Mouse (Mus musculus) hindbrain, embryonic 11.5 days (tissue): Measurements from ENCODE around the gene Ryr3. TPM values are rescaled to one million over a fixed set of nuclear protein-coding genes. Genes with fewer than 3 reads are reported as not detected.
A peak's percentile ranks its signal among the peaks of the same experiment; 100 is the strongest.

Experiments
- ATAC-seq: fragments of 200-750 bp; cut with Nextera tagmentation; 2 replicates; pipeline ENCODE4 v1.8.0; 2017; ENCODE audit warnings: mild to moderate bottlenecking, moderate TSS enrichment, moderate library complexity; ENCODE audit not compliant: low FRiP score
- DNase-seq: peaks from one replicate; pipeline ENCODE4 v3.0.0-alpha.2; 2015; ENCODE audit warnings: low spot score
- H3K27ac ChIP-seq: fragments of 300-500 bp; sonication (generic); 2 replicates; pipeline ENCODE4 v1.5.1; 2014; ENCODE audit warnings: mild to moderate bottlenecking, low read depth, low read length
- H3K27me3 ChIP-seq: fragments of 300-500 bp; sonication (generic); 2 replicates; pipeline ENCODE4 v1.6.1; 2014; ENCODE audit warnings: mild to moderate bottlenecking, low read length, moderate library complexity, mixed read lengths; ENCODE audit not compliant: control insufficient read depth, insufficient read depth
- H3K36me3 ChIP-seq: fragments of 300-500 bp; sonication (generic); 2 replicates; pipeline ENCODE4 v1.6.1; 2014; ENCODE audit warnings: mild to moderate bottlenecking, low read length, moderate library complexity, mixed read lengths; ENCODE audit not compliant: control insufficient read depth, insufficient read depth
- H3K4me1 ChIP-seq: fragments of 300-500 bp; sonication (generic); replicated peaks from 2 replicates; pipeline ENCODE4 v1.6.1; 2014; ENCODE audit warnings: low read length, mixed read lengths; ENCODE audit not compliant: control insufficient read depth, insufficient read depth
- H3K4me2 ChIP-seq: fragments of 300-500 bp; sonication (generic); replicated peaks from 2 replicates; pipeline ENCODE4 v1.6.1; 2014; ENCODE audit warnings: mild to moderate bottlenecking, low read depth, low read length
- H3K4me3 ChIP-seq: fragments of 300-500 bp; sonication (generic); 2 replicates; pipeline ENCODE4 v1.5.1; 2014; ENCODE audit warnings: low read depth, low read length
- H3K9ac ChIP-seq: fragments of 300-500 bp; sonication (generic); 2 replicates; pipeline ENCODE4 v1.6.1; 2014; ENCODE audit warnings: low read depth, low read length
- H3K9me3 ChIP-seq: fragments of 300-500 bp; sonication (generic); 2 replicates; pipeline ENCODE4 v1.6.1; 2016; ENCODE audit warnings: low read length; ENCODE audit not compliant: control insufficient read depth
- WGBS: fragments of 180-500 bp; shearing (Covaris S2); extraction: QIAGEN DNeasy Blood & Tissue Kit; methylation state at CpG from one replicate; pipeline ENCODE4 v1.1.7; 2014; 5-methylcytosine and 5-hydroxymethylcytosine counted together
- polyA plus RNA-seq: library from polyadenylated mRNA; unstranded; fragments of >200 nt; fragmentation: Nextera tagmentation; extraction: Ambion mirVana; gene quantifications from 2 replicates; pipeline ENCODE4 v1.2.1, GENCODE M21; 2014

The Ryr3 gene
- polyA plus RNA-seq, 1 experiment from 2014 or later = 1.9 TPM

GRCm38 (mm10) chr2:112748532-112748931 is 468.4 kb downstream of the Ryr3 start:
- Histone ChIP-seq H3K4me1 (no peaks in the 10 kb centered on the region), H3K4me2 (no peak overlapping the region), H3K27me3 (no peaks in the 10 kb centered on the region), H3K9ac (no peak overlapping the region), H3K27ac (no peak overlapping the region), H3K4me3 (no peak overlapping the region), H3K9me3 (no peaks in the 10 kb centered on the region), H3K36me3 (no peaks in the 10 kb centered on the region)
- no peak for DNase-seq
- ATAC-seq = no peak
- WGBS = 74% methylated on average over 1 of the region's 1 CpGs

GRCm38 (mm10) chr2:112732942-112733341 is 484.0 kb downstream of the Ryr3 start:
- Histone ChIP-seq H3K36me3 (no peaks in the 10 kb centered on the region), H3K4me3 (no peak overlapping the region), H3K4me2 (no peak overlapping the region), H3K9ac (no peak overlapping the region), H3K27ac (0 out of 2 replicates have a peak overlapping the region, but pooled peaks have one; percentile 49), H3K27me3 (no peaks in the 10 kb centered on the region), H3K9me3 (no peaks in the 10 kb centered on the region), H3K4me1 (no peaks in the 10 kb centered on the region)
- ATAC-seq (peak; percentile 93), DNase-seq (peak; percentile 42)
- 31% methylated on average over 2 of the region's 2 CpGs for WGBS

GRCm38 (mm10) chr2:112727842-112728241 is 489.1 kb downstream of the Ryr3 start:
- Histone ChIP-seq H3K4me3 (no peak overlapping the region), H3K4me1 (no peaks in the 10 kb centered on the region), H3K36me3 (no peaks in the 10 kb centered on the region), H3K27ac (no peak overlapping the region), H3K4me2 (no peak overlapping the region), H3K9ac (no peak overlapping the region), H3K27me3 (no peaks in the 10 kb centered on the region), H3K9me3 (no peaks in the 10 kb centered on the region)
- DNase-seq (no peak), ATAC-seq (no peak)
- 55% methylated on average over 6 of the region's 6 CpGs for WGBS

DNA sequence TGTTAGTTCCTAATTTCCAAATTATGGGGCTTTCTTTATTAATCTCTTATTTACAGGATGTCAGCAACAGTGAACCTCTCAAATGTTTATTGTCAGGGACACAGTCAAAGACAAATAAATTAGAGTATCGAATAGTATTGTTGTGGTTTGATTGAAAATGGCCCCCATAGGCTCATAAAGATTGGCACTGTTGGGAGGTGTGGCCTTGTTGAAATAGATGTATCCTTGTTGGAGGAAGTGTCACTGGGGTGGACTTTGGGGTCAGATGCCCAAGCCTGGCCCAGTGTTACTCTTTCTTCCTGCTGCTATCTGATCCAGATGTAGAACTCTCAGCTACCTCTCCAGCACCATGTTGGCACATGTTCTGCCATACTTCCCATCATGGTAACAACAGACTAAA is 495.7 kb downstream of the Ryr3 start:
- no peak for DNase-seq
- Histone ChIP-seq H3K4me1 (no peaks in the 10 kb centered on the region), H3K9ac (no peak overlapping the region), H3K4me2 (no peak overlapping the region), H3K27ac (peak overlapping the region; percentile 43; the same call in 1 of the 2 replicates), H3K9me3 (no peaks in the 10 kb centered on the region), H3K36me3 (no peaks in the 10 kb centered on the region), H3K4me3 (no peak overlapping the region), H3K27me3 (no peaks in the 10 kb centered on the region)
- WGBS = 67% methylated on average over 1 of the region's 1 CpGs
- peak; percentile 38 for ATAC-seq

DNA sequence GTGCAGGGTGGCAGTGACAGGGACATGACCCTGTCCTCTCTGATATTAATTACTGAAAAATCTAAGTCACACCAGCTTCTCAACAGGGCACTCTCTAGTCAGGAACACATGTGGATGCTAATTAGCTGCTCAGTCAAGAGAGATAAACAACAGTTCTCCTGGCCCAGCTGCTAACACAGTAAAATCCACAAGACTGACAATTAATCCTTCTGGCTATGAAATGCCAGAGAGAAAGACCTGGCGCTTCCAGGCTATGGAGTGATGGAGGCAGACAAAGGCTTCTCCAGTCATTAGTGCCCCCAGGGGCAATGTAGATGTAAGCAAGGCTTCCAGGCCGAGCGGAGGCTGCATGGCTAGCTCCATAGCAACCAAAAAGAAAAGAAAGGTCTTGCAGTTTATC is 496.2 kb downstream of the Ryr3 start:
- Histone ChIP-seq H3K4me1 (no peaks in the 10 kb centered on the region), H3K36me3 (no peaks in the 10 kb centered on the region), H3K9me3 (no peaks in the 10 kb centered on the region), H3K9ac (no peak overlapping the region), H3K4me2 (no peak overlapping the region), H3K27me3 (no peaks in the 10 kb centered on the region), H3K4me3 (no peak overlapping the region), H3K27ac (peak overlapping the region; percentile 43; the same call in 1 of the 2 replicates)
- DNase-seq = peak; percentile 73
- WGBS = 22% methylated on average over 3 of the region's 3 CpGs
- ATAC-seq = peak; percentile 96

- Histone ChIP-seq H3K9ac (no peak overlapping the region), H3K36me3 (no peaks in the 10 kb centered on the region), H3K27me3 (no peaks in the 10 kb centered on the region), H3K4me1 (no peaks in the 10 kb centered on the region), H3K4me3 (no peak overlapping the region), H3K27ac (no peak overlapping the region), H3K9me3 (no peaks in the 10 kb centered on the region), H3K4me2 (no peak overlapping the region)
- no peak for DNase-seq
- ATAC-seq = no peak
- 82% methylated on average over 4 of the region's 4 CpGs for WGBS
These were observed 502.2 kb downstream of the Ryr3 start for GRCm38 (mm10) chr2:112714648-112715047.

DNA sequence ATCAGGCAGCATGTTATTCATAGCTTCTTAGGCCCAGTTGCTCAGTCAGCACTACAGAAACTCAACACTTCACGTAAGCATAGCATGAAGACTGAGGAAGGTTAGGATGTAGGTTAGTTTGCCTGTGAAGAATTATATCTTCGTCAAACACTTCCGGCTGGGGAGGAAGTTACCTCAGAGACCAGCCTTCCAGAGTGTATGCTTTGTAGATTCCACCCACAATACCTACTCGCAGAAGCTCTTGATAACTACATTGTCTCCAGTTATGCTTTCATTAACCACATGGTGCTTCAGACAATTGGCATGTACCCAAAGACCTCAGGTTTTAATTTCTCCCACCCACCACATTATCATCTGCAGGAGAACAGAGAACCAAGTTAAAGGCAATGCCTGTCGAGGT is 535.1 kb downstream of the Ryr3 start:
- DNase-seq (no peak), ATAC-seq (no peak)
- Histone ChIP-seq H3K4me1 (no peaks in the 10 kb centered on the region), H3K9ac (no peak overlapping the region), H3K36me3 (no peaks in the 10 kb centered on the region), H3K27ac (no peak overlapping the region), H3K4me2 (no peak overlapping the region), H3K9me3 (no peaks in the 10 kb centered on the region), H3K27me3 (no peaks in the 10 kb centered on the region), H3K4me3 (no peak overlapping the region)
- 87% methylated on average over 5 of the region's 5 CpGs for WGBS

GRCm38 (mm10) chr2:112677246-112677645 is 539.6 kb downstream of the Ryr3 start:
- ATAC-seq = no peak
- Histone ChIP-seq H3K27me3 (no peaks in the 10 kb centered on the region), H3K36me3 (no peaks in the 10 kb centered on the region), H3K4me3 (no peak overlapping the region), H3K4me2 (no peak overlapping the region), H3K4me1 (no peaks in the 10 kb centered on the region), H3K9ac (no peak overlapping the region), H3K27ac (no peak overlapping the region), H3K9me3 (no peaks in the 10 kb centered on the region)
- DNase-seq = no peak
- WGBS = 58% methylated on average over 1 of the region's 1 CpGs

DNA sequence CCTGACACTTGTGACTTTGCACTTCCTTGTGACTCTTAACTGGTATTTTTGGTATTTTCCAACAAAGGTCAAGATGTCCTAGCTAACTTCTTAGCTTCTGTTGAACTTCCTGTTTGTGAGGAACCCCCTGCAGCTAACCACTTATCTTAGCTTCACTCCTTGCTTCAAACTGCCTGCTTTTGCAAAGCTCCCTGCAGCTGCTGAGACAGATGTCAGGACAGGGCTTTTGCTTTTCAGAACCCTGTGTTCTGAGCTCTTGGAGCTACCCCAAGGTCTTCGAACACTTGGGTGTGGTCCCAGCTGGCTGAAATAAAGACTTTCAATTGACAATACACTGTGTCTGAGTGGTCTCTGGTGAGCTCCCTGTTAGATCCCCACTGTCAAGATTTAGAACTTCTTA is 540.2 kb downstream of the Ryr3 start:
- H3K9me3 ChIP-seq = no peaks in the 10 kb centered on the region
- no peak for ATAC-seq
- WGBS = 64% methylated on average over 1 of the region's 1 CpGs
- no peak overlapping the region for H3K4me2 ChIP-seq
- H3K4me1 ChIP-seq = no peaks in the 10 kb centered on the region
- H3K27ac ChIP-seq = no peak overlapping the region
- H3K4me3 ChIP-seq = no peak overlapping the region
- no peaks in the 10 kb centered on the region for H3K36me3 ChIP-seq
- H3K27me3 ChIP-seq = no peaks in the 10 kb centered on the region
- H3K9ac ChIP-seq = no peak overlapping the region
- no peak for DNase-seq
